Mouse (Mus musculus): ENCODE results near the gene Map4k2.

The Map4k2 gene

GRCm38 (mm10) chr19:6401131-6401815 lies 60.3 kb downstream of the Map4k2 start:
- DNase-seq (ENCODE audit: low spot score): peak; percentile 88

GRCm38 (mm10) chr19:6401951-6402350 lies 61.0 kb downstream of the Map4k2 start:
- no peak for DNase-seq (ENCODE audit: low spot score)

- DNase-seq (ENCODE audit: low spot score): no peak
Measured at GRCm38 (mm10) chr19:6403869-6404268, 62.9 kb downstream of the Map4k2 start.

Measured in retina, embryonic 14.5 days (tissue).